Mouse (Mus musculus) thymus, adult 2 months (tissue): ENCODE measurements around the gene G2e3. TPM values are rescaled to one million over a fixed set of nuclear protein-coding genes. Genes with fewer than 3 reads are reported as not detected.

Source experiments
- DNase-seq: peaks from one replicate; pipeline ENCODE4 v3.0.0; 2021
- H3K27ac ChIP-seq: fragments of 200-500 bp; 2 replicates; pipeline ENCODE4 v1.5.1; 2012; ENCODE audit warnings: low read length, control low read depth; ENCODE audit not compliant: control insufficient read depth, insufficient read depth
- H3K27me3 ChIP-seq: fragments of 200-500 bp; 2 replicates; pipeline ENCODE4 v1.6.1; 2012; ENCODE audit warnings: mild to moderate bottlenecking, low read length, moderate library complexity, mixed read lengths; ENCODE audit not compliant: control insufficient read depth, insufficient read depth
- H3K36me3 ChIP-seq: fragments of 200-500 bp; 2 replicates; pipeline ENCODE4 v1.6.1; 2012; ENCODE audit warnings: mild to moderate bottlenecking, low read length, moderate library complexity; ENCODE audit not compliant: control insufficient read depth, insufficient read depth
- H3K4me1 ChIP-seq: fragments of 200-500 bp; replicated peaks from 2 replicates; pipeline ENCODE4 v1.6.1; 2012; ENCODE audit warnings: low read length; ENCODE audit not compliant: control insufficient read depth, insufficient read depth
- H3K4me3 ChIP-seq: fragments of 200-500 bp; 2 replicates; pipeline ENCODE4 v1.5.1; 2012; ENCODE audit warnings: mild to moderate bottlenecking, low read length, control low read depth, moderate library complexity; ENCODE audit not compliant: control insufficient read depth, insufficient read depth
- CTCF ChIP-seq: fragments of 200-500 bp; IDR thresholded peaks from 2 replicates; pipeline ENCODE4 v1.5.1; 2012; ENCODE audit warnings: mild to moderate bottlenecking, control low read depth, low read length, moderate library complexity, borderline replicate concordance; ENCODE audit not compliant: control insufficient read depth, poor library complexity, insufficient read depth; ENCODE audit errors: extremely low read depth
- POLR2A ChIP-seq: fragments of 200-500 bp; IDR thresholded peaks from 2 replicates; pipeline ENCODE4 v1.6.1; 2012; ENCODE audit warnings: mild to moderate bottlenecking, low read length, control low read depth, moderate library complexity; ENCODE audit not compliant: control insufficient read depth, poor library complexity, insufficient read depth; ENCODE audit errors: extremely low read depth
- WGBS: fragments of 180-500 bp; shearing (Covaris S2); methylation state at CpG from one replicate; pipeline ENCODE4 v1.1.7; 2018; 5-methylcytosine and 5-hydroxymethylcytosine counted together
- polyA plus RNA-seq: library from polyadenylated mRNA; depleted of rRNA; stranded (reverse); fragments of >200 nt; gene quantifications from 2 replicates; pipeline ENCODE4 v1.2.3, GENCODE M21; 2012

G2e3 gene
- polyA plus RNA-seq, 1 experiment, result 4.3 TPM

GRCm38 (mm10) chr12:51361294-51361693 lies 13.4 kb downstream of the G2e3 start:
- no peak for TF ChIP-seq POLR2A
- no peak for TF ChIP-seq CTCF
- H3K27ac ChIP-seq, result no peak overlapping the region
- H3K4me1 ChIP-seq, result no peaks in the 10 kb centered on the region
- no peaks in the 10 kb centered on the region for H3K27me3 ChIP-seq
- no peak overlapping the region for H3K4me3 ChIP-seq
- H3K36me3 ChIP-seq, result peaks cover 78% of the 10 kb centered on the region
- DNase-seq, result no peak

GRCm38 (mm10) chr12:51362898-51363297 lies 15.0 kb downstream of the G2e3 start:
- Histone ChIP-seq H3K27ac (no peak overlapping the region), H3K4me3 (no peak overlapping the region), H3K4me1 (no peaks in the 10 kb centered on the region), H3K36me3 (peaks cover 69% of the 10 kb centered on the region), H3K27me3 (no peaks in the 10 kb centered on the region)
- no peak for DNase-seq
- TF ChIP-seq POLR2A, result no peak
- TF ChIP-seq CTCF, result no peak
- WGBS, result 100% methylated on average over 1 of the region's 1 CpGs

GRCm38 (mm10) chr12:51368504-51368903 lies 20.6 kb downstream of the G2e3 start:
- H3K27me3 ChIP-seq, result no peaks in the 10 kb centered on the region
- H3K27ac ChIP-seq, result no peak overlapping the region
- DNase-seq, result no peak
- TF ChIP-seq POLR2A (no peak), CTCF (no peak)
- H3K4me1 ChIP-seq, result no peaks in the 10 kb centered on the region
- 99% methylated on average over 3 of the region's 3 CpGs for WGBS
- peaks cover 64% of the 10 kb centered on the region for H3K36me3 ChIP-seq
- no peak overlapping the region for H3K4me3 ChIP-seq

GRCm38 (mm10) chr12:51377003-51377887 lies 29.4 kb downstream of the G2e3 start, which contains the start of gene Scfd1:
Gene Scfd1 (plus strand): TSS chr12:51377510.
- Histone ChIP-seq H3K27ac (peak within 1 kb of the TSS; percentile 85), H3K27me3 (no peaks in the 10 kb centered on the region), H3K36me3 (peaks cover 9% of the 10 kb centered on the region), H3K4me3 (peak within 1 kb of the TSS; percentile 84), H3K4me1 (no peaks in the 10 kb centered on the region)
- whole genome bisulfite sequencing, result 1% methylated on average over 34 of the region's 34 CpGs
- TF ChIP-seq CTCF, result 0 out of 2 replicates have a peak, but pooled peaks have one; percentile 58
- TF ChIP-seq POLR2A, result peak; percentile 68; the same call in 1 of the 2 replicates
- DNase-seq, result peak; percentile 89

- Histone ChIP-seq H3K36me3 (peaks cover 3% of the 10 kb centered on the region; the same call in 1 of the 2 replicates), H3K27ac (no peak overlapping the region; the same call in 1 of the 2 replicates), H3K27me3 (no peaks in the 10 kb centered on the region), H3K4me1 (no peaks in the 10 kb centered on the region), H3K4me3 (peak overlapping the region; percentile 84)
- TF ChIP-seq CTCF (no peak), POLR2A (no peak)
- DNase-seq, result no peak
- WGBS, result 11% methylated on average over 6 of the region's 6 CpGs
These were observed 30.0 kb downstream of the G2e3 start for GRCm38 (mm10) chr12:51377888-51378190.

GRCm38 (mm10) chr12:51399871-51400270 lies 52.0 kb downstream of the G2e3 start:
- no peak for DNase-seq
- Histone ChIP-seq H3K36me3 (peaks cover 45% of the 10 kb centered on the region), H3K27ac (no peak overlapping the region), H3K4me3 (no peak overlapping the region), H3K27me3 (no peaks in the 10 kb centered on the region), H3K4me1 (no peaks in the 10 kb centered on the region)
- no peak for TF ChIP-seq CTCF
- TF ChIP-seq POLR2A, result no peak
- WGBS, result 95% methylated on average over 6 of the region's 6 CpGs

GRCm38 (mm10) chr12:51402060-51402698 lies 54.3 kb downstream of the G2e3 start:
- DNase-seq, result no peak
- Histone ChIP-seq H3K4me3 (no peak overlapping the region), H3K27me3 (no peaks in the 10 kb centered on the region), H3K36me3 (peaks cover 33% of the 10 kb centered on the region), H3K27ac (no peak overlapping the region), H3K4me1 (no peaks in the 10 kb centered on the region)
- WGBS, result 86% methylated on average over 5 of the region's 5 CpGs
- TF ChIP-seq CTCF (no peak), POLR2A (no peak)
